Mouse (Mus musculus) urinary bladder, postnatal 14 days (tissue): Measurements from ENCODE around the gene Gucy2g.

Source experiments
- DNase-seq: peaks from one replicate; pipeline ENCODE4 v3.0.0; 2021; ENCODE audit warnings: low spot score

Gucy2g gene

GRCm38 (mm10) chr19:55247991-55248520 lies 7.0 kb upstream of the Gucy2g start:
- DNase-seq, result no peak

DNA sequence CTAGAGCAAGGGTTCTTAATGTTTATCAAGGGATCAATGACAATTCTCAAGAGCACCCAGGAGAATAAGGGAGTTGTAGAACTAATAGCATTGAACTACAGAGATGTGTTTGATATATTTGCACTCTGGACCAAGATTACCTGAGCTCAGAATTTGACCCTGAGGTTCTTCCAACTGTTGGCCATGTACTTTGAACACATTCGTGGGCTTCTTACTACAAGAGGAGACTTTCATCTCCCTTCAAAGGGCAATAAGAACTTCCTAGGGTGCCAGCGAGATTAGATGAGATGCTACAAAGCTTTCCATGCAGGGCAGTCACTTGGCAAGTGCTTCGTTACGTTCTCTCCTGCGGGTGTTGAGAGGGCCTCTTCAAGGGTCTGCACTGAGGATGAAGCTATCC lies 6.5 kb upstream of the Gucy2g start:
- no peak for DNase-seq

- peak; percentile 37 for DNase-seq
Measured at GRCm38 (mm10) chr19:55244791-55245231, 3.8 kb upstream of the Gucy2g start.

DNA sequence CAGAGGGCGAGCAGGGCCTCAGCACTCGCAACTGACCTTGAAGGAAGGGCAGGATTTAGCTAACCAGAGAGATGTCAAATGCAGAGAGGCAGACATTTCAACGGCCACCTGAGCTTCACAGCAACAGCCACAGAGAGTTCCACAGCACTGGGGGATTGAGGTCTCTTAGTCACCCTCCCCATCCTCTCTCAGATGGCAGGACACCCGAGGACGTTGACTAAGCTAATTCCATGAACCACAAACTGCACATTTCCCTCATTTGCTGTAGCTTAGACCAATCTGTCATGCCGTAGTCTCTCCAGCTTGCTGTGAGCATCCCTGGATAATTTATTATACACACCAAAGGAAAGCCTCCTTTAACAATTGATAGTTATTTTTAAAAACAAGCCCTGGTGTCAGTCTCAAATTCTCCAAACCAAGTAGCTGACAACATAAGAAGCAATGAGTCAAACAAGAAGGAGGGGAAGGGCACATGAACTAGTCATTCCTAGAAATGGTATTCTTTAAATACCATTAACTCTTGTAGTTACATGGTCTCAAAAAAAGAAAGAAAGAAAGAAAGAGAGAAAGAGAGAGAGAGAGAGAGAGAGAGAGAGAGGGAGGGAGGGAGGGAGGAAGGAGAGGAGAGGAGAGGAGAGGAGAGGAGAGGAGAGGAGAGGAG lies 1.1 kb downstream of the Gucy2g start:
- no peak for DNase-seq

GRCm38 (mm10) chr19:55236564-55236963 lies 4.5 kb downstream of the Gucy2g start:
- DNase-seq, result no peak

DNA sequence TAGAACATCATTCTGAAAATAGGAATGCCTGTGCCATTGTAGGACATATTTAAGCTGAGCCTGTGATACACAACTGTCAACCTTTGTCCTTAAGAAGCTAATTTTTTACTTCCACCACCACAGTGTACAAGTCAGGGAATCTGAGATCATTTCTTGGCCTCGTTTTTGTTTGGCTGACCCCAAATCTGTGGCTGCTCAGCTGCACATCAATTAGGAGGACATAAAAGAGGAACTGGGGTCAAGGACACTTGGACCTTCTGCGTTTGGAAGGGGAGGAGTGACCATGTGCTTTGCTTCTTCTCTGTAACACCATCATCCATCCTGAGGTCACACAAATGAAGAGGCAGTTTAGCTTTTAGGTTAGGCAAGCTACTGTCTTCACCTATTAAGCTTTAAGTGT lies 5.0 kb downstream of the Gucy2g start:
- DNase-seq, result no peak

GRCm38 (mm10) chr19:55232136-55232535 lies 8.9 kb downstream of the Gucy2g start:
- peak; percentile 53 for DNase-seq

- DNase-seq, result no peak
Measured at GRCm38 (mm10) chr19:55231081-55231480, 10.0 kb downstream of the Gucy2g start.

- no peak for DNase-seq
Measured at GRCm38 (mm10) chr19:55227135-55227534, 13.9 kb downstream of the Gucy2g start.

GRCm38 (mm10) chr19:55226621-55227020 lies 14.4 kb downstream of the Gucy2g start:
- DNase-seq, result no peak

DNA sequence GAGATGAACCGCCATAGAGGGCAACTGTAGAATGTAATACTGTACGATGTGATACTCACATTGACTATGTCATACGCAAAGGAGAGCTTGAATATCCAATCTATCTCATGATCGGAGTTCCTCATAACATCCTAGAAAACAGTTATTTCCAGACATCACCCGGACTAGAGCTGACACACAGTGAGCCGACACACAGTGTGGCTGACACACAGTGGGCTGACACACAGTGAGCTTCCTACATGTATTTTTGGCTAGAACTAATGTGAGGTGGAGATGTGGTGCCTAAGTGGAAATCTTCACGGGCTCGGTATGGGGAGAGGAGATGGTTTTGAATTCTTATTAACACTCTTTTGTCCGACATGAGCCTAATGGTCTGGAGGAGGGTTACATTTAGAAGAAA lies 18.8 kb downstream of the Gucy2g start:
- DNase-seq, result no peak

DNA sequence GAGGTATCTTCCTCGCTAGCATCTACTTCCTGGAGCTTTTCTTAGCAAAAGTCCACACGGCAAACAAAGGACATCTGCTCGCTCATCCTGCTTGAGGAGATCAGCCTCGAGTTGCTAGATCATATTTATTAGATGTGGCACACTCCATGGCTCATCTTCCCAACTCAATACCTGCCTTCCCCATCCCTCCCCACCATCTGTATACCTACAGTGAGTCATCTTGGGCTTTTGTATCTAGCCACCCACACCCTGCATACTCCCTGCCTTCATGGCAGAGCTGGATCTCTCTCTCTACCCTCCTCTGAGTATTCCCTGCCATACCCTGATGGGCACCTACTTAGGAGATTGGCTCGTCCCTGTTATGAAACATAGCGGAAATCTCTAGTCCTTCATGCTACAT lies 19.8 kb downstream of the Gucy2g start:
- DNase-seq, result no peak

- peak; percentile 52 for DNase-seq
Measured at GRCm38 (mm10) chr19:55219359-55219758, 21.7 kb downstream of the Gucy2g start.

- DNase-seq, result peak; percentile 11
Measured at GRCm38 (mm10) chr19:55218741-55219221, 22.3 kb downstream of the Gucy2g start.

GRCm38 (mm10) chr19:55218192-55218739 lies 22.8 kb downstream of the Gucy2g start:
- peak; percentile 86 for DNase-seq

DNA sequence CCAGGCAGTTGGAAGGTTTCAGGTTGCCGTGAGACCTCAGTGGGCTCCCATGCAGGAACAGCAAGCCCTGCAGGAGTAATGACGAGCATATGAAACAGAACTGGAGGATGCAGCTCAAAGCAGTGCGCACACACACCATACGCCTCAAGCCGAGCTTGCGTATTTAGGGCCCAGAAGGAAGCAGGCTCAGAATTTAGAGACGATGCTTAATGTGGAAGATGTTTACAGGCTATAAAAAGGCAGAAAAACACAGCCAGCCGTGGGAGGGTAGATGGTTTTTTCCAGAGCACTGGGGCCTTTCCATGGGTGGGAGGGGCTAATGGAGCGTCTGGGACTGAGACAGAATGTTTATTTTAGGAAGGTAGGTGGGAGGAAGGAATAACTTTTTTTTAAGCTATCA lies 23.7 kb downstream of the Gucy2g start:
- no peak for DNase-seq

DNA sequence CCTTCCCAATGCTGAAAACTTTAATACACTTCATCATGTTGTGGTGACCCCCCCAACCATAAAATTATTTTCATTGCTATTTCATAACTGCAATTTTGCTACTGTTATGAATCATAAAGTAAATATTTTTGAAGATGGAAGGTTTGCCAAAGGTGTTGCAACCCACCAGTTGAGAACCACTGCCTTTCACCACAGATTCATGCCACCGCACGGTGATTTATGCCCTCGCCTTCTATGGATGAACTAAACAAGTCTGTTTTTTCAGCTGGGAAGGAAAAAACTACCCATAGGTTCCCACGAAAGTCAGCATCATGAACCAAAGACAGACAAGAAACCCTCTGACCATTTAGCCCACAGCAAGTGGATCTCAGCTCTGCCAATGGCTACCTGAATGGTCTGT lies 24.2 kb downstream of the Gucy2g start:
- DNase-seq, result peak; percentile 44

DNA sequence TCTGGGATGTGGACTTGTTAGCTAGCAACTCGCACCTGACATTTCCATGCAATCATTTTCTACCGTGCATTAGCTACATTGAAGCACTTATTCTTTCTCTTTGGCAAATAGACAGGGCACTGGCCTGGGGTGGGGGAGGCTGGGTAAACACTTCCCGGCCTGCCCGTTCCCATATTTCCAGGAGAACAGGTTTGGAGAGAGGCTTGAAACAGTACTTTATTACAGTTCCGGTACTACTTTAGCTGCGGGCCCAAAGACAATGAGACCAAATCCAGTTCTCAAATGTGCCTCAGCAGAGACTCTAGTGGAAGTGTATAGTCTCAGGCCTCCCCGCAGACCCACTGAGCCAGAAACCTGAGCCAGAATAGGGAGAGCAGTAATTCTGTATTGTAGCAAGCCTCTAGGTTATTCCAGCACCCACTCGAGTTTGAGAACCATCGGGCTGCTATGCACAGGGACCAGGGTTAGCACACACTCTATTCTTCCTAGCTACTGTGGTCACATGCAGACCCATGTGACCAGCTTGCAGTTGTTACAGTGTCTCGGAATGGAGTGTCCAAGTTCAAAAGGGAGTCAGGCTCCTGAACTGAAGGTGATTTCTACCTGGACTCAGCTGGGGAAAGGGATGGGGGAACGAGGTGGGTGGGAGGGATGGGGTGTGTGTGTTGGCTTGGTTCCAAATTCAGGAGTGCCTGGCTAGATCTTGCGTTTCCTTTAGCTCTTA lies 27.3 kb downstream of the Gucy2g start:
- DNase-seq, result peak; percentile 63

DNA sequence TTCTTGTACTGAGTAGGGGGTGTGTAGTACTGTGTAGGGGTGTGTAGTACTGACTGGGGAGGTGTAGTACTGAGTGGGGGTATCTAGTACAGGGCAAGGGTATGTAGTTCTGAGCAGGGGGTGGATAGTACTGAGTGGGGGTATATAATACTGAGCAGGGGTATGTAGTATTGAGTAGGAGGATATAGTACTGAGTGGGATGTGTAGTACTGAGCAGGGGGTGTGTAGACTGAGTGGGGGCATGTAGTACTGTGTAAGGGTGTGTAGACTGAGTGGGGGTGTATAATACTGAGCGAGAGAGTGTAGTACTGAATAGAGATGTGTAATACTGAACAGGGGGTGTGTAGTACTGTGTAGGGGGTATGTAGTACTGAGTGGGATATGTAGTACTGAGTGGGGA lies 29.3 kb downstream of the Gucy2g start:
- DNase-seq, result no peak

DNA sequence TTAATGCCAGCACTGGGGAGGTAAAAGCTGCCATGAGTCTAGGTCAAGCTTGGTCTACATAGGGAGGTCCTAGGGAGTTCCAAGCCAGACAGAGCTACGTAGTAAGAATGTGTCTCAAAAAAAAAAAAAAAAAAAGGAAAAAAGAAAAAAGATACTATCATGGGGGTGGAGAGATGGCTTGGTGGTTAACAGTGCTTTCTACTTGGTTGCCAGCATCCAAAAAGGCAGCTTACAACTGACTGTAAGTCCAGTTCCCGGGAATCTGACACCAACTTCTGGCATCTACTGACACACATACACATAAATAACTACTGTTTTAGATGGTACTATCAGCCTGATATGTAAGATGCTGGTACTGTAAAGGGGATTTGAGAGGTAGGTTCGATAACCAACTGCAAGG lies 32.0 kb downstream of the Gucy2g start:
- DNase-seq, result no peak

DNA sequence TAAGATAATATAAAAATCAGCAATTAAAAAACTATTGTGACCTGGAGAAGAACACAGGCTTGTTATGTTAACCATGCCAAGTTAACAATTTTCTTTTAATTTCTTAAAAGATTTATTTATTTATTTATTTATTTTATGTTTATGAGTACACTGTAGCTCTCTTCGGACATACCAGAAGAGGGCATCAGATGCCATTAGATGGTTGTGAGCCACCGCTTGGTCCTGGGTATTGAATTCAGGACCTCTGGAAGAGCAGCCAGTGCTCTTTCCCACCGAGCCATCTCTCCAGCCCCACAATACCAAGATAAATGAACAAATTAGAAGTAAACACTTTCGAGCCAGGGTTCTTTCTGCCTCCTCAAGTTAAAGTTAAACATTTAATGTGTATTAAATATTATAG lies 32.4 kb downstream of the Gucy2g start:
- no peak for DNase-seq

- no peak for DNase-seq
Measured at GRCm38 (mm10) chr19:55207746-55208538, 33.1 kb downstream of the Gucy2g start.
